Mouse (Mus musculus) adrenal gland, adult 18-20 months (tissue): ENCODE results near the gene Nptn. TPM values are rescaled to one million over a fixed set of nuclear protein-coding genes. Genes with fewer than 3 reads are reported as not detected.

Source experiments
- DNase-seq, 2 experiments: peaks; one replicate each; pipeline ENCODE4 v3.0.0; 2021 to 2022; ENCODE audit warnings: low spot score in 2 of 2
- total RNA-seq, 2 experiments: library from RNA; stranded (reverse); gene quantifications; 1 replicate in 1 of 2; 2 replicates in 1 of 2; pipeline ENCODE4 v1.2.3; 2021

Gene Nptn
- total RNA-seq, 2 experiments from 2014 or later: 154 to 157 TPM

DNA sequence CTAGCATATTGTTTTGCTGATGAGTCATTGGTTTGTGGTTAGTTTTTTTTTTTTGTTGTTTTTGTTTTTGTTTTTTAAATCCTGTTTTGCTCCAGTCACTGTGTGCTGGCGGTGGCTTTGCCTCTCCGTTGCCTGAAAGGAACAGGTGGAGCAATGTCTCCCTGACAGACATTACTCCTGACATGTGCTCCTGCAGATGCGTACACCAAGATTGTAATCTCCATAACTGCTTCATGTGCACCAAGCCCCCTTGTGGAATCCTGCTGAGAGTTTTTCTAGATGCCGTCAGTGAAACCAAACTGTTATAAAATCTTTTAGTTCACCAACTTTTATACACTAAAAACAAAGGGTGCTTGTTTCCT is 67.2 kb downstream of the Nptn start:
- no peak for DNase-seq

GRCm38 (mm10) chr9:58651993-58652392 is 70.0 kb downstream of the Nptn start:
- DNase-seq: peak in 1 of 2 experiments; percentile 18

DNA sequence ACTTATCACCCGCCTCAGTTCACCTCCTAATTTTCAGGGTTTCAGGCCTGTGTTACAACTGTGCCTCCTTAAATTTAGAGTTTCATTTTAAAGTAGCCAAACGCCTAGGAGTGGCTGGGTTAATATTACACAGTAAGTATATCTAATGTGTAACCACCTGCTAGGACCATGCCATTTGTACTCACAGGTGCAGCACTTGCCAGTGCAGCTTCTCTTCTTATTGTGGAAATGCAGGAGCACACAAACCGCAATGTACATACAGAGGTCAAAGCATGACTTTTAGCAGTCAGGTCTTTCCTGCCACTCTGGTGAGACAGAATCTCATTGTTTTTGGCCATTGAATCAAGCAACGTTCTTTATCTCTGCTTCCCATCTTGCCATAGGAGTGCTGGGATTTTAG is 72.5 kb downstream of the Nptn start:
- DNase-seq: no peak

GRCm38 (mm10) chr9:58656396-58656795 is 74.4 kb downstream of the Nptn start:
- DNase-seq: no peak

GRCm38 (mm10) chr9:58656824-58657223 is 74.8 kb downstream of the Nptn start:
- no peak for DNase-seq

GRCm38 (mm10) chr9:58657735-58658512 is 75.9 kb downstream of the Nptn start:
- no peak for DNase-seq

- no peak for DNase-seq
These were observed 76.7 kb downstream of the Nptn start for GRCm38 (mm10) chr9:58658596-58659309.

DNA sequence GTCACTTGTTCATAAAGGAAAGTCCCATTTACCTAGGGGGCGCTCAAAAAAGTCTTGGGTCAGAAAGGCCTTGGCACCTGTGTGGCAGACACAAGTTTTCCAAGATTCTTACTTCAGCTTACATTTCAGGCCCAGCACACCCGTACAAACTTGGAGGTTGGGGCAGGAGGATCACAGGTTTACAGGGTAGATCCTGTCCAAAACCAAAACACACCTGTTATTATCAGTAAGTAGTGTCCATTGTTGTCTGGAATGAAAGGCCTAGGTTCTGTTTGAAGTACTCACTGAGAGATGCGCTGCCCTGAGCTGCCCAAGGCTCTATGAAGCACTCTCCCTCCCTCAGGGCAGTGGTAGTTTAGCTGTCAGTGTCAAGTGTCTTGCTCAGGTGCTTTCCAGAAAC is 77.3 kb downstream of the Nptn start:
- no peak for DNase-seq

DNA sequence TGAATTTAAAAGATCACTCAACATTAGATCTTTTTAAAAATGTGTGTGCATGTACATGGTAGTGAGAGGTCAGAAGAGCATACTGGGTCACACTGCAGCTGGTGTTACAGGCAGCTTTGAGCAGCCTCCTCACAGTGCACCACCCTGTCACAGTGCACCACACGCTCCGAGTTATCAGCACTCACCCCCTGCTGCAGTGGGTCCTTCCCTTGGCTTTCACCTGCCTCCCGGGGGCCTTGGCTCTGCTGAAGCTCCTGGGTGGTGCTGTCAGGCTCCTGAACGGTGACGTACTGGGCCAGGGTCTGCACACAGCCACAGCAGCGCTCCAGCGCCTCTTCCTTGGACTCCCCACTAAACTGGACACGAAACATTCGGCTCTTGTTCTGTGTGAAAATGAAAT is 77.9 kb downstream of the Nptn start:
- no peak for DNase-seq

GRCm38 (mm10) chr9:58660673-58661072 is 78.6 kb downstream of the Nptn start:
- no peak for DNase-seq

- DNase-seq: no peak
These were observed 80.0 kb downstream of the Nptn start for GRCm38 (mm10) chr9:58662007-58662406.

GRCm38 (mm10) chr9:58662791-58663190 is 80.8 kb downstream of the Nptn start:
- no peak for DNase-seq

- DNase-seq: no peak
These were observed 83.5 kb downstream of the Nptn start for GRCm38 (mm10) chr9:58665492-58665891.

- no peak for DNase-seq
These were observed 84.2 kb downstream of the Nptn start for GRCm38 (mm10) chr9:58666191-58666590.

GRCm38 (mm10) chr9:58667244-58667643 is 85.2 kb downstream of the Nptn start:
- DNase-seq: no peak

- DNase-seq: no peak
These were observed 86.1 kb downstream of the Nptn start for GRCm38 (mm10) chr9:58668171-58668570.

DNA sequence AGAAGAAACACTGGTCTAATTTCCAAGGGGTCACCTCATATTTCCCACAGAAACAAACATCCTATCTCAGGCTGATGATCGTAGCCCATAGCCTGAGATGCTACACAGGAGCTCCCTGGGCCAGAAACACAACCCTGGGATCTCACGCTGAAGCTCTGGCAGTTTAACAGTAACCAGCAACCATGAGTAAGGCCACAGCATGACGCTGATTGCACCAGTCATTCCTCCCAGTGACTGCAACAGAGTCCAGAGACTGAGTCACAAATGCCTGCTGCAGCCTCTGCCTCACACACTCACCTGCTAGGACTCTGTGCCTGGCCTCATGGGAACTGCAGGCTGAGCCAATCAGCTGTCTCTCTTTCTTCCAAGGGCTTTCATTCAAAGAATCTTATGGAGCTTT is 87.0 kb downstream of the Nptn start:
- DNase-seq: no peak

DNA sequence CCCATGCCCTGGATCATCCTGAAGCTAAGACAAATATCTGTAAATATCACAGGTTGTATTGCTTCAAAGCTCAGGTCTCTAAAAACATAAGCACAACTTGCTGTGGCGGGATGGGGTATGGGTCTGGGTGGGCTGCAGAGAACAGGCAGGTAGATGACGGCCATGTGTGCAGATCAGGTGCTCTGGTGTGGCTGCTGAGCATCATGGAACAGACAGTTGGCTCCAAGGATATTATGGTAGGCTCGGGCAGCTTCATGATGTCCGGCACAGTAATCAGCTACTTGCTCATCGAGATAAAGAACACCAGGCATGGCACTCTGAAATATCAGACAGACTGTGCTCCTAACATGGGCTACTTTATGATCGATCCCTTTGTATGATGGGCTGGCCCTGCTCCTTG is 87.8 kb downstream of the Nptn start:
- DNase-seq: no peak

GRCm38 (mm10) chr9:58672474-58672873 is 90.4 kb downstream of the Nptn start:
- peak in 1 of 2 experiments; percentile 33 for DNase-seq

GRCm38 (mm10) chr9:58674736-58675135 is 92.7 kb downstream of the Nptn start:
- no peak for DNase-seq

- no peak for DNase-seq
These were observed 93.3 kb downstream of the Nptn start for GRCm38 (mm10) chr9:58675371-58675770.

GRCm38 (mm10) chr9:58681411-58681810 is 99.4 kb downstream of the Nptn start:
- DNase-seq: no peak

- no peak for DNase-seq
These were observed 100.1 kb downstream of the Nptn start for GRCm38 (mm10) chr9:58682106-58682505.
